Mouse (Mus musculus) spleen, adult 2 months (tissue): Measurements from ENCODE around the gene Mmp20. TPM values are rescaled to one million over a fixed set of nuclear protein-coding genes. Genes with fewer than 3 reads are reported as not detected.

ENCODE experiments used
- DNase-seq, 2 experiments: peaks; one replicate each; pipeline versions ENCODE4 v3.0.0 to v3.0.0-alpha.2; 2012 to 2021; ENCODE audit warnings: low spot score in 2 of 2, low read depth in 1 of 2
- H3K27ac ChIP-seq: fragments of 200-500 bp; 2 replicates; pipeline ENCODE4 v1.5.1; 2012; ENCODE audit warnings: low read length, inconsistent platforms; ENCODE audit not compliant: insufficient read depth
- H3K27me3 ChIP-seq: fragments of 200-500 bp; 2 replicates; pipeline ENCODE4 v1.6.1; 2012; ENCODE audit warnings: mild to moderate bottlenecking, moderate library complexity, low read length, inconsistent platforms; ENCODE audit not compliant: control insufficient read depth, insufficient read depth
- H3K36me3 ChIP-seq: fragments of 200-500 bp; 2 replicates; pipeline ENCODE4 v1.6.1; 2012; ENCODE audit warnings: mild to moderate bottlenecking, low read length, inconsistent platforms; ENCODE audit not compliant: control insufficient read depth, insufficient read depth
- H3K4me1 ChIP-seq: fragments of 200-500 bp; 2 replicates; pipeline ENCODE4 v1.6.1; 2011; ENCODE audit warnings: inconsistent platforms; ENCODE audit not compliant: control insufficient read depth, insufficient read depth, insufficient read length
- H3K4me3 ChIP-seq: fragments of 200-500 bp; 2 replicates; pipeline ENCODE4 v1.5.1; 2011; ENCODE audit warnings: mild to moderate bottlenecking, inconsistent platforms; ENCODE audit not compliant: insufficient read depth, insufficient read length; ENCODE audit errors: extremely low read depth
- CTCF ChIP-seq: fragments of 200-500 bp; IDR thresholded peaks from 2 replicates; pipeline ENCODE4 v1.5.1; 2011; ENCODE audit warnings: mild to moderate bottlenecking, inconsistent platforms; ENCODE audit not compliant: insufficient read depth, insufficient read length, insufficient replicate concordance; ENCODE audit errors: extremely low read depth
- POLR2A ChIP-seq: fragments of 200-500 bp; IDR thresholded peaks from 2 replicates; pipeline ENCODE4 v1.6.1; 2011; ENCODE audit warnings: low read depth, low read length, inconsistent platforms
- WGBS: fragments of 180-500 bp; shearing (Covaris S2); methylation state at CpG from one replicate; pipeline ENCODE4 v1.1.7; 2018; 5-methylcytosine and 5-hydroxymethylcytosine counted together
- polyA plus RNA-seq: library from polyadenylated mRNA; depleted of rRNA; stranded (reverse); fragments of >200 nt; gene quantifications from 2 replicates; pipeline ENCODE4 v1.2.3, GENCODE M21; 2012

Mmp20 gene
- polyA plus RNA-seq, 1 experiment = not detected

GRCm38 (mm10) chr9:7689799-7690198 is 61.8 kb downstream of the Mmp20 start:
- Histone ChIP-seq H3K27me3 (no peaks in the 10 kb centered on the region), H3K4me3 (no peak overlapping the region), H3K4me1 (no peaks in the 10 kb centered on the region; the same call in 1 of the 2 replicates), H3K36me3 (no peaks in the 10 kb centered on the region), H3K27ac (no peak overlapping the region)
- TF ChIP-seq POLR2A = no peak
- TF ChIP-seq CTCF = no peak
- 55% methylated on average over 6 of the region's 6 CpGs for WGBS
- DNase-seq = no peak

GRCm38 (mm10) chr9:7691790-7692189 is 63.8 kb downstream of the Mmp20 start, which contains the start of gene Mmp7:
Gene Mmp7 (plus strand): TSS chr9:7692090.
- no peaks in the 10 kb centered on the region for H3K27me3 ChIP-seq
- no peak within 1 kb of the TSS for H3K4me3 ChIP-seq
- H3K4me1 ChIP-seq = no peaks in the 10 kb centered on the region
- 41% methylated on average over 1 of the region's 1 CpGs for WGBS
- DNase-seq = no peak
- no peaks in the 10 kb centered on the region for H3K36me3 ChIP-seq
- no peak for TF ChIP-seq CTCF
- no peak for TF ChIP-seq POLR2A
- H3K27ac ChIP-seq = no peak within 1 kb of the TSS

- 88% methylated on average over 3 of the region's 3 CpGs for WGBS
- no peak overlapping the region for H3K27ac ChIP-seq
- no peaks in the 10 kb centered on the region for H3K4me1 ChIP-seq
- H3K4me3 ChIP-seq = no peak overlapping the region
- no peaks in the 10 kb centered on the region for H3K27me3 ChIP-seq
- TF ChIP-seq POLR2A (no peak), CTCF (no peak)
- no peaks in the 10 kb centered on the region for H3K36me3 ChIP-seq
- no peak for DNase-seq
Measured at GRCm38 (mm10) chr9:7693961-7694360, 65.9 kb downstream of the Mmp20 start.

- Histone ChIP-seq H3K27ac (no peak overlapping the region), H3K27me3 (no peaks in the 10 kb centered on the region), H3K4me3 (no peak overlapping the region), H3K4me1 (no peaks in the 10 kb centered on the region), H3K36me3 (no peaks in the 10 kb centered on the region)
- no peak for TF ChIP-seq CTCF
- no peak for TF ChIP-seq POLR2A
- WGBS = 89% methylated on average over 3 of the region's 3 CpGs
- DNase-seq = no peak
Measured at GRCm38 (mm10) chr9:7695646-7696045, 67.6 kb downstream of the Mmp20 start.

- H3K4me1 ChIP-seq = no peaks in the 10 kb centered on the region
- no peak for TF ChIP-seq POLR2A
- TF ChIP-seq CTCF = no peak
- 85% methylated on average over 6 of the region's 6 CpGs for WGBS
- H3K36me3 ChIP-seq = no peaks in the 10 kb centered on the region
- no peak overlapping the region for H3K4me3 ChIP-seq
- no peaks in the 10 kb centered on the region for H3K27me3 ChIP-seq
- DNase-seq = no peak
- no peak overlapping the region for H3K27ac ChIP-seq
Measured at GRCm38 (mm10) chr9:7708698-7709097, 80.7 kb downstream of the Mmp20 start.

- no peak for DNase-seq
- Histone ChIP-seq H3K27ac (no peak overlapping the region), H3K4me1 (peaks cover 6% of the 10 kb centered on the region; the same call in 1 of the 2 replicates), H3K27me3 (no peaks in the 10 kb centered on the region), H3K36me3 (no peaks in the 10 kb centered on the region), H3K4me3 (no peak overlapping the region)
- TF ChIP-seq CTCF (no peak), POLR2A (no peak)
- 87% methylated on average over 4 of the region's 4 CpGs for WGBS
Measured at GRCm38 (mm10) chr9:7711196-7711595, 83.2 kb downstream of the Mmp20 start.

- Histone ChIP-seq H3K27ac (no peak overlapping the region), H3K27me3 (no peaks in the 10 kb centered on the region), H3K36me3 (no peaks in the 10 kb centered on the region), H3K4me1 (peaks cover 6% of the 10 kb centered on the region; the same call in 1 of the 2 replicates), H3K4me3 (no peak overlapping the region)
- TF ChIP-seq POLR2A (no peak), CTCF (no peak)
- WGBS = 27% methylated on average over 4 of the region's 4 CpGs
- DNase-seq = peak; percentile 43 to 53
Measured at GRCm38 (mm10) chr9:7714062-7714907, 86.3 kb downstream of the Mmp20 start.
